Mouse (Mus musculus): ENCODE measurements around the gene Mpp2. TPM values are rescaled to one million over a fixed set of nuclear protein-coding genes. Genes with fewer than 3 reads are reported as not detected.
A peak's percentile ranks its signal among the peaks of the same experiment; 100 is the strongest.

Gene Mpp2
- polyA plus RNA-seq, 1 experiment from 2014 or later, result 26.5 TPM

DNA sequence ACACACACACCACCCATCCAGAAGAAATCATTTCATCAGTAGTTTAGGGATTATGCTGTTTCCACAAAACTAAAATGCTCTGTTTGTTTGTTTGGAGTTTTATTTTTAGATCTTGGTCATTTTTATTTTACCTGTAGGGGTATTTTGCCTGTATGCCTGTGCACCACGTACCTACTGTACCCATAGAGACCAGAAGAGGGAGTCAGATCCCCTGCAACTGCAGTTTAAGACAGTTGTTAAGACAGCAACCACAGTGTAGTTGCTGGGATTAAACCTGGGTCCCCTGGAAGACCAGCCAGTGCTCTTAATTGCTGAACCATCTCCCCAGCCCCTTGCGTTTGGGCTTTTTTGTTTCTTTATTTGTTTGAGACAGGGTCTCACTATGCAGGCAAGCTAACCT is 19.3 kb downstream of the Mpp2 start:
- ATAC-seq (ENCODE audit: low read depth), result no peak
- Histone ChIP-seq H3K36me3 (peaks cover 12% of the 10 kb centered on the region), H3K27me3 (no peaks in the 10 kb centered on the region), H3K4me2 (no peak overlapping the region), H3K9me3 (no peaks in the 10 kb centered on the region), H3K9ac (no peak overlapping the region), H3K27ac (replicated peaks) (no peak overlapping the region), H3K4me3 (no peak overlapping the region), H3K4me1 (replicated peaks) (peaks cover 27% of the 10 kb centered on the region)
- 27% methylated on average over 2 of the region's 2 CpGs for WGBS

DNA sequence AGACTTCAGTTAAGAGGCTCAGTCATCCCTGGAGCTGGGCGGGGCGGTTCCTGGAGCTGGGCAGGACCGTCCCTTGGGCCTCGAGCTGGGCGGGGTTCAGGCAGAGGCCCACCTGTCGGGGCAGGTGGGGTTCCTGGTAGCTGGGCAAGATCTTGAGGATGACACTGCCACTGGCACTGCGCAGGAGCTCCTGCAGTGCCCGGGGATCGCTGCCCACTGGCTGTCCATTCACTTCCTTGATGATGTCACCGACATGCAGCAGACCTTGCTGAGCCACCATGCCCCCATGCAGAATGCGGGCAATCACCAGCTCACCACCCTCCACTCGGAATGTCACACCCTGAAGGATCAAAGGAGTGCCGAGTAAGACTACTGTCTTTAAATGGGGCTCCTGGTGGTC is 25.2 kb downstream of the Mpp2 start:
- Histone ChIP-seq H3K9ac (no peak overlapping the region), H3K4me2 (no peak overlapping the region), H3K9me3 (no peaks in the 10 kb centered on the region), H3K27me3 (peaks cover 16% of the 10 kb centered on the region), H3K36me3 (peaks cover 52% of the 10 kb centered on the region), H3K27ac (replicated peaks) (no peak overlapping the region), H3K4me1 (replicated peaks) (peaks cover 22% of the 10 kb centered on the region), H3K4me3 (no peak overlapping the region)
- no peak for ATAC-seq (ENCODE audit: low read depth)
- 74% methylated on average over 13 of the region's 13 CpGs for WGBS

DNA sequence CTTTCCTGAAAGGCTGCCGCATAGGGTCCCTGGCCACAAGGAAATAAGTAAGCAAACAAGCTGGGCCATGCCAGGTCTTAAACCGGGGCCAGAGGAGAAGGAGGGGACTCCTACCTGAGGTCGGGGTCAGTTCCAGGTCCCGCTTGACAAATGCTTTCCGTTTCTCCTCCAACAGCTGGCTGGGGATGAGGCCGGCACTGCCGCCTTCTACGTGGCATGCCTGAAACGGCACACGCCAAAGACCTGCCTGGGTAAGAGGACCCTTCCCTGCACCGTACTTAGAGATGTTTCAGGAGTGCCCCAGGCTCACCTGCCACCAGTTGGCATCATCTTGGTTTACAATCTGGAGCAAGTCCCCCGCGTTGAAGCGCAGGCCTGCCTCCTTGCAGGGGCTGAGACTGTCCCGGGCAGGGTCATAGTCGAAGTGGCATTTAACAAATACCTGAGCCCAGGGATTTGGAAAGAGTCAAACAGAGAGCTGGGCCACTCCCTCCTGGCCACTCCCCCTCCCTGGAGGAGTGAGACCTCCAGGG is 26.3 kb downstream of the Mpp2 start:
- Histone ChIP-seq H3K4me3 (no peak overlapping the region), H3K9me3 (no peaks in the 10 kb centered on the region), H3K4me2 (no peak overlapping the region), H3K4me1 (replicated peaks) (peaks cover 14% of the 10 kb centered on the region), H3K9ac (no peak overlapping the region), H3K27ac (replicated peaks) (no peak overlapping the region), H3K27me3 (peaks cover 18% of the 10 kb centered on the region), H3K36me3 (peaks cover 56% of the 10 kb centered on the region)
- no peak for ATAC-seq (ENCODE audit: low read depth)
- WGBS, result 30% methylated on average over 16 of the region's 16 CpGs

DNA sequence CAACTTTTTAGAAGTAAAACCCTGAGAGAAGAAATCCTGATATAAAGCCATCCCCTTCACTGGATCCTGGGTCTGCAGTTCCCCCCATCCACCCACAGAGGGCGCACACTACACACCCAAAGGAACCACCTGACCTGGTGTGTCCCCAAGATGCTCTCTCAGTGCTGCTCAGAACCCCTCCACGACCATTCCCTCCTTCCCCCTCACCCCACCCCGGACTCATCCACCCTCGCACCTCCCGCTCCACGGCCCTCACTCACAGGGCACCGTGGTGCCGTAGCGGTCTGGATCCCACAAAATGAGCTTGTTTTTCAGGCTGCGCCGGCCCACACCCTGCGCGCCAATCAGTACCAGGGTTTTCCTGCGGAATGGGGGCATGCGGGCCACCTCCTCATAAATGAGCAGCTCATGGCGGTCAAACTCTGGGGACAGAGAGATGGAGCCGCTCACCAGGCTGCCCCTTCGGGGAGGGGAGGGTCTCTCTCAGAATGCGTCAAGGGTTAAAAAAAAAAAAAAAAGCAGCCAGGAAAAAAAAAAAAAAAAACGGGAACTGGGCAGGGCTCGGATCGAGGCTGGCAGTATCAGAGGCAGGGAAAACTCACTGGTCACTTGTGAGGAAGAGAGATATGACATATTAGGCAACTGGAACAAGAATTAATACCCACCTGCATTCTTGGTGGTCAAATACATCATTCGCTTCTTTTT is 26.9 kb downstream of the Mpp2 start:
- 0 out of 2 replicates have a peak overlapping the region, but pooled peaks have one; percentile 28 for H3K27ac ChIP-seq (replicated peaks)

DNA sequence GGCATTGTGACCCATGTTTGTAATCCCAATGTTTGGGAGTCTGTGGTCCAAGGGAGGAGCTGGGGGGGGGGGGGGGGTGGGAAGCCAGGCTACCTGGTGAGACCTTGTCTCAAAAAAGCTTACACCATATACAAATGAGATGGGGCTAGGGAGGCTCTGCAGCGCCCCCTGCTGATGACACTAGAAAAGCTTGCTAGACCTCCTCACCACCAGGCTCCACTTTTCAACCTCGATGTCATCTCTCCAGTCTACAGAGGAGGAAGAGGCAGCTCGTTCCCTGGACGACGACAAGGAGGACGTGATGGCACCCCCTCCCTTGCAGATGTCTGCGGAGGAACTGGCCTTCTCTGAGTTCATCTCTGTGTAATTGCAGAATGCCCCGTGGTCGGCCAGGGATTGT is 34.5 kb downstream of the Mpp2 start:
- Histone ChIP-seq H3K4me2 (no peak overlapping the region), H3K27me3 (0 out of 2 replicates have a peak, but pooled peaks cover 3% of the 10 kb centered on the region), H3K27ac (replicated peaks) (no peak overlapping the region), H3K36me3 (peaks cover 11% of the 10 kb centered on the region), H3K9ac (no peak overlapping the region), H3K9me3 (no peaks in the 10 kb centered on the region), H3K4me1 (replicated peaks) (no peaks in the 10 kb centered on the region), H3K4me3 (no peak overlapping the region)
- ATAC-seq (ENCODE audit: low read depth), result no peak
- 23% methylated on average over 9 of the region's 9 CpGs for WGBS

More for the DNA sequence above, 26.9 kb downstream of the Mpp2 start:
- ATAC-seq (ENCODE audit: low read depth), result peak; percentile 76
- Histone ChIP-seq H3K4me2 (peak overlapping the region; percentile 74), H3K9me3 (no peaks in the 10 kb centered on the region), H3K36me3 (peaks cover 56% of the 10 kb centered on the region), H3K4me3 (peak overlapping the region; percentile 40), H3K9ac (peak overlapping the region; percentile 68), H3K27me3 (peaks cover 19% of the 10 kb centered on the region), H3K4me1 (replicated peaks) (peaks cover 11% of the 10 kb centered on the region)
- 4% methylated on average over 23 of the region's 23 CpGs for WGBS

DNA sequence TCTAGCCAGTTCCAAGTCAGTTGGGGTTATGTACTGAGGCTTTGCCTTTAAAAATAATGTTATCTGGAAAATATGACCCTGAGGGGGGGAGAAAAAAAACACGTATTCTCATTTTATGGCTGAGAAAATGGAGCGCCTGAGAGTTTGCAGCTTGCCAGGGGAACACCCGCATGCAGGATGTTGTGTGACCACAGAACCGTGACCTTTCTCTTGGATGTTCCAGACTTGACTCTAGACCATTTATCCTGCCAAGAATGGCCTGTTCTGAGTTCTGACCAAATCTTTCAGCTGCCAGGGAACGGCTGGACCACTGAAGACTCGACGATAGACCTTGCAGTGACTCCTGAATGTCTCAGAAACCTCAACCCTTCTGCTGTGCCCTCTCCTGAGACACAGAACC is 35.1 kb downstream of the Mpp2 start:
- H3K4me1 ChIP-seq (replicated peaks), result no peaks in the 10 kb centered on the region
- no peak overlapping the region for H3K4me2 ChIP-seq
- 0 out of 2 replicates have a peak, but pooled peaks cover 3% of the 10 kb centered on the region for H3K27me3 ChIP-seq
- no peak for ATAC-seq (ENCODE audit: low read depth)
- H3K36me3 ChIP-seq, result peaks cover 4% of the 10 kb centered on the region; the same call in 1 of the 2 replicates
- 75% methylated on average over 7 of the region's 7 CpGs for WGBS
- H3K27ac ChIP-seq (replicated peaks), result no peak overlapping the region
- H3K4me3 ChIP-seq, result no peak overlapping the region
- no peak overlapping the region for H3K9ac ChIP-seq
- no peaks in the 10 kb centered on the region for H3K9me3 ChIP-seq

DNA sequence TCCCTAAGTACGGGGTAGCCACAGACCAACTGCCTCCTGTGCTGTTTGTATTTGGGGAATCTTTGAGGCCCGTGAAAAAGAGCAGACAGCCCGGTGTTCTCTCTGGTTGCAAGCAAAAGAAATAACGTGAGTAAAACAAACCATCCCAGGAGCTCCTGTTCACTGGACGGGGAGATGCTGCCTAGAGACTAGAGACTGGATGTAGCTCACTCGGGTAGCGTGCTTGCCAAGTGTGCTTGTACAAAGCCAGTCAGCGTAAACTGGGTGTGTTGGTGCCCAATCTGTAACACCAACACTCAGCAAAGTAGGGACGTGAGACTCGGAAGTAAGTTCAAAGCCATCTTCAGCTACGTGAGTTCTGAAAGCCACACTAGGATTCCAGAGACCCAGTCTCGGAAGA is 35.6 kb downstream of the Mpp2 start:
- no peaks in the 10 kb centered on the region for H3K4me1 ChIP-seq (replicated peaks)
- 0 out of 2 replicates have a peak, but pooled peaks cover 3% of the 10 kb centered on the region for H3K27me3 ChIP-seq
- H3K9ac ChIP-seq, result no peak overlapping the region
- H3K4me2 ChIP-seq, result no peak overlapping the region
- ATAC-seq (ENCODE audit: low read depth), result no peak
- H3K27ac ChIP-seq (replicated peaks), result no peak overlapping the region
- H3K36me3 ChIP-seq, result no peaks in the 10 kb centered on the region
- no peak overlapping the region for H3K4me3 ChIP-seq
- H3K9me3 ChIP-seq, result no peaks in the 10 kb centered on the region
- WGBS, result 82% methylated on average over 12 of the region's 12 CpGs

DNA sequence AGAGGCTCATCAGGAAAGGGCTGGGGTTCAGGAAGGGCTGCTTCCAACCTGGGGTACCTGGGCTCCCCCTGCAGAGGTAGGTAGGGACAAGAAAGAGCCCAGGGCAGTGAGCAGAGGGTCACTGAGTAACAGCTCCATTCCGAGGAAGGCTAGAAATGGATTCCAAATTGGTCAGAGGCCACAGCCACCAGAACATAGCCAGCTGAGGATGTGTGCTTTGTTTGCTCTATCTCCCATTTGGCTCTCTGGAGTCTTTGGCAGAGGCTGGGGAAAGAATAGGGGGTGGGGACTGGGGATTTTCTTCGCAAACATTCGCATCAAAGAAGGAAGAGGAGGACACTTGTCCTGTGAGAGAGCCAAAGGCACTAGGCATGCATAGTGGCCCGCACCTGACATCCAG is 36.4 kb downstream of the Mpp2 start:
- no peak for ATAC-seq (ENCODE audit: low read depth)
- Histone ChIP-seq H3K9me3 (no peaks in the 10 kb centered on the region), H3K4me2 (no peak overlapping the region), H3K27ac (replicated peaks) (no peak overlapping the region), H3K27me3 (0 out of 2 replicates have a peak, but pooled peaks cover under 1% of the 10 kb centered on the region), H3K4me1 (replicated peaks) (no peaks in the 10 kb centered on the region), H3K9ac (no peak overlapping the region), H3K4me3 (no peak overlapping the region), H3K36me3 (no peaks in the 10 kb centered on the region)
- 47% methylated on average over 4 of the region's 4 CpGs for WGBS

DNA sequence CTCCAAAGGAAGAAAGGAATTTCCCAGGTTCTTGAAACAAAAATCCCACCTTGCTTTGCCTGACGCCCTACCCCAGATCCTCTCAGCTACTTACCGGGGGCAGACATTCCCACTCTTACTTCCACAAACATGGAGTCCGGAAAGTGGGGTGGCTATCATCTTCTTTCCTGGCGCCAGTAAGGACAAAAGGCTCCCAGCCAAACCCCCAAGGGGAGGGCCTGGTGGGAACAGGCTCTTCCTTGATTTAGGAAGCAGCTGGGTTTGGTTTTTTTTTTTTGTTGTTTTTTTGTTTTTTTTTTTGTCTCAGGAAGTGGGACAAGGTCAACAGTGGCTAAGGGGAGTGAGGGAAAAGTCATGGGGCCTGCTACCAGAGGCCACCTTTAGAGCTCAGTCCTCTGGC is 36.8 kb downstream of the Mpp2 start:
- H3K27me3 ChIP-seq, result no peaks in the 10 kb centered on the region
- WGBS, result 68% methylated on average over 4 of the region's 4 CpGs
- no peak overlapping the region for H3K27ac ChIP-seq (replicated peaks)
- ATAC-seq (ENCODE audit: low read depth), result no peak
- no peaks in the 10 kb centered on the region for H3K4me1 ChIP-seq (replicated peaks)
- H3K4me2 ChIP-seq, result no peak overlapping the region
- H3K9me3 ChIP-seq, result no peaks in the 10 kb centered on the region
- H3K9ac ChIP-seq, result no peak overlapping the region
- H3K4me3 ChIP-seq, result no peak overlapping the region
- no peaks in the 10 kb centered on the region for H3K36me3 ChIP-seq

DNA sequence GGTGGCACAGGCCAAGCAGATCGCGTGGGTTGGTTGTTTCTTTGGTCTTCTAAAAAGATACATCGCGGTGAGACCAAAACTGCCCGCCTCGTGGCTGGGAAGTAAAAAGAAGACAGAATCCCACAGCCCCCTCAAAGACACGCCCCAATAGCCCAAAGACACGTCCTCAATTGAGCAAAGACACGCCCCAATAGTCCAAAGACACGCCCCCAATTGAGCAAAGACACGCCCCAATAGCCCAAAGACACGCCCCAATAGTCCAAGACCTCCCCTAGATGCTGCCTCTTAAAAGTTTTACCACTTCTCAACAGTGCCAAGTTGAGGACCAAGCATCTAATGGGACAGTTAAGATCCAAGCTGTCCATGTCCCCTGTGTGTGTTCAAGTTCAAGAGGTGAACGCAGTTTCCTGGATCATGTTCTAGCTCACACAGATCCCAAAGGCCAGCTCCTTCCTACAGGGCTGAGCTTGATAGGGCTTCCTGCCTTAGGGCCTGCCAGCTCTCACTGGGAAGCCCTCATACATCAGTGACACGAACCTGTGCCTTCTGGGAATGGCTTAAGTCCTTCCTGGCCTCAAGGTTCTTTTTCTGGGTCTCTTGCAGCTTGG is 38.3 kb downstream of the Mpp2 start:
- no peaks in the 10 kb centered on the region for H3K4me1 ChIP-seq (replicated peaks)
- peaks cover 9% of the 10 kb centered on the region for H3K9me3 ChIP-seq
- H3K4me3 ChIP-seq, result no peak overlapping the region
- no peak overlapping the region for H3K4me2 ChIP-seq
- 57% methylated on average over 14 of the region's 14 CpGs for WGBS
- H3K36me3 ChIP-seq, result no peaks in the 10 kb centered on the region
- no peak overlapping the region for H3K27ac ChIP-seq (replicated peaks)
- no peak for ATAC-seq (ENCODE audit: low read depth)
- H3K27me3 ChIP-seq, result no peaks in the 10 kb centered on the region
- no peak overlapping the region for H3K9ac ChIP-seq

DNA sequence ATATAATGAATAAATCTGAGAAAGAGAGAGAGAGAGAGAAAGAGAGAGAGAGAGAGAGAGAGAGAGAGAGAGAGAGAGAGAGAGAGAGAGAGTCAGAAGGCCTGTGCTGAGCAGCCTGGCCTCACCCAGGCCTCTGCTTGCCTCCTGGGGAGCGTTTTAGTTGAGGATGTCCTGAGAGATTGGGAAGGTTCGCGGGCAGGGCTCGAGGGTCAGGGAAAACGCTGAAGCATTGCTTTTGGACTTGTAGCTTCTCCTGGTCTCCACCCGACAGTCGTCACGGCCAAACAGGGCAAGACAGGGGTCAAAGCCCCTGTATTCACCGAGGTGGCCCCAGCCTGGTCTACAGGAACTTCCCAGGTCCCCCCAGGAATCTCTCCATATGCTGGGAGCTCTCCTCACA is 41.7 kb downstream of the Mpp2 start:
- no peak overlapping the region for H3K9ac ChIP-seq
- peaks cover 10% of the 10 kb centered on the region for H3K9me3 ChIP-seq
- no peak overlapping the region for H3K27ac ChIP-seq (replicated peaks)
- 83% methylated on average over 9 of the region's 9 CpGs for WGBS
- no peak for ATAC-seq (ENCODE audit: low read depth)
- H3K4me3 ChIP-seq, result no peak overlapping the region
- H3K27me3 ChIP-seq, result no peaks in the 10 kb centered on the region
- no peak overlapping the region for H3K4me2 ChIP-seq
- H3K4me1 ChIP-seq (replicated peaks), result no peaks in the 10 kb centered on the region
- H3K36me3 ChIP-seq, result no peaks in the 10 kb centered on the region

DNA sequence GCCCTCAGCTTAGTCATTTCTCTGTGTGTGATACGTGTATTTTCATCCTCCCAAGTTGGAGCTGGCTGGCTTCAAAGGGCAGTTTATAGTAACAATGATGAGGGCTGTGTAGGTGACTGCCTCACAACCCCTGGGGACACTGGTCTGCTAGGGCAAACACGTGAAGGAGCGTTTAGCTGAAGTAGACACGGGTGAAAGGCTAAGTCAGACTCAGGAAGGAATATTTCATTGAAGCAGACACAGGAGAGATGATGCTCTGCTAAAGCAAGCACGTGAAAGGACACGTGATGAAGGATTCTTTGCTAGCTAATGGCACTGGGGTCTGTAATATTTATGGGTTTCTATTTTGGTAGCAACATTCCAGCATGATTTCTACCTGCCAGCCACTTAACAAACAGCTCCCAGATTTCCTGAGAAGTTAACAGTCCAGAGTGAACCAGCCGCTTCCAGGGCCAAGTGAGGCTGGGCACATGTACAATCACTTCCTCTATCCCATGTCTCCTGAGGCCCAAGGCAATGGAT is 43.6 kb downstream of the Mpp2 start:
- 89% methylated on average over 7 of the region's 7 CpGs for WGBS
- Histone ChIP-seq H3K4me3 (no peak overlapping the region), H3K9ac (no peak overlapping the region), H3K9me3 (peaks cover 10% of the 10 kb centered on the region), H3K27ac (replicated peaks) (no peak overlapping the region), H3K36me3 (no peaks in the 10 kb centered on the region), H3K4me2 (no peak overlapping the region), H3K4me1 (replicated peaks) (no peaks in the 10 kb centered on the region), H3K27me3 (no peaks in the 10 kb centered on the region)
- no peak for ATAC-seq (ENCODE audit: low read depth)
